Mouse (Mus musculus): ENCODE data around the gene Pp2d1. TPM values are rescaled to one million over a fixed set of nuclear protein-coding genes. Genes with fewer than 3 reads are reported as not detected.
"Not testable (repeated sequence)": the region's sequence is repeated elsewhere in the genome, so short reads cannot be mapped to it uniquely, and the experiment has no call there.

The Pp2d1 gene
- total RNA-seq (2021), result not detected
- long read RNA-seq, experiment 1, result 0 reads
- long read RNA-seq, experiment 2, result 0 reads

DNA sequence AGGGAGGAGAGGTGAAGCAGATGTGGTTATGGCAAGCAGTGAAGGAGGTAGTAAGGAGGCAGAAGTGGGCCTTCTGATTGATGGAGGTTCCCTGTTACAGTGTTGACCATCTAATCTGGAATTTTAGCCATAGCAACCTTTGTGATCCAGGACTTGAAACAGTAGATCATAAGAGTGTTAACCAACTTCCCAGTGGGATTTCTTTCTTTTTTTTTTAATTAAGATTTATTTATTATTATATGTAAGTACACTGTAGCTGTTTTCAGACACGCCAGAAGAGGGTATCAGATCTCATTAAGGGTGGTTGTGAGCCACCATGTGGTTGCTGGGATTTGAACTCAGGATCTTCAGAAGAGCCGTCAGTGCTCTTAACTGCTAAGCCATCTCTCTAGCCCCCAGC lies at the start of gene Pp2d1:
Gene Pp2d1 (minus strand): TSS at position 101 of the 400 bp plus-strand sequence.
- H3K27ac ChIP-seq; H3K4me3 ChIP-seq; DNase-seq; intact Hi-C loops (cut with DNase I): not testable (repeated sequence)

DNA sequence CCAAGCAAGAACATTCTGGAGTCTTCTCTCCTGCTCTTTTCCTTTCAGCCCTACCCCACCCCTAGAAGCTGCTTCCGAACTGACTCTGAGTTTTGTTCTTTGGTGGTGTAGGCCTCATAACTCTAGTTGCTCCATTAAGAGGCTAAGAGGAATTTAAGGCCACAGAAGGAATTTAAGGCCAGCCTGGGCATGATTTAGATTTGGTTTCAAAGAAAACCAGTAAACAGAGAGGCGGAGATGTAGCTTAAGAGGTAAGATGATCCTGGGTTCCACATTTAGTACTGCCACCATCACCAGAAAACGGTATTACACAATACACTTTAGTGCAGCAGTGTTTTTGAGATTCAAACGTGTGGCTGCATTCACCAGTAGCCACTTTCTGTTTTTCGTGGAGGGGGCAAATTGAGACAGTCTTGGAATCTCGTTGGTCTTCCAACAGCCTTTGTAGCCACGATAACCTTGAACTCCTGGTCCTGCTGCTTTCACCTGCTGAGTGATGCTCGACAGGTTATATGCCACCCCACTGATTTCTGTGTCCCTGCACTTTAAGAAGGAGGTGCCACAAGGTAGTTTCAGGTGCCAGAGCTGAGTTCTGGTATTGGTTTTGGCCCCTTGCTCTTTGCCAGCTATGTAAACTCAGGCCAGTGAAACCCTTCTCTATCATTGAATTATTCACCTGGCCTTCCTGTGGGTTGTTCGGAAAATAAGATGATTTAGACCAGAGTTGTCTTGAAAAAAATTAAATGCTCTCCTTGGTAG lies 49.0 kb upstream of the Pp2d1 start:
- Histone ChIP-seq H3K27ac (peak overlapping the region; percentile 82), H3K4me3 (no peak overlapping the region; the same call in 1 of the 2 replicates)
- no peak for DNase-seq
- intact Hi-C loops (cut with DNase I), result no loop called here
- no peak for TF ChIP-seq CTCF (IDR thresholded peaks at IDR 0.05)

DNA sequence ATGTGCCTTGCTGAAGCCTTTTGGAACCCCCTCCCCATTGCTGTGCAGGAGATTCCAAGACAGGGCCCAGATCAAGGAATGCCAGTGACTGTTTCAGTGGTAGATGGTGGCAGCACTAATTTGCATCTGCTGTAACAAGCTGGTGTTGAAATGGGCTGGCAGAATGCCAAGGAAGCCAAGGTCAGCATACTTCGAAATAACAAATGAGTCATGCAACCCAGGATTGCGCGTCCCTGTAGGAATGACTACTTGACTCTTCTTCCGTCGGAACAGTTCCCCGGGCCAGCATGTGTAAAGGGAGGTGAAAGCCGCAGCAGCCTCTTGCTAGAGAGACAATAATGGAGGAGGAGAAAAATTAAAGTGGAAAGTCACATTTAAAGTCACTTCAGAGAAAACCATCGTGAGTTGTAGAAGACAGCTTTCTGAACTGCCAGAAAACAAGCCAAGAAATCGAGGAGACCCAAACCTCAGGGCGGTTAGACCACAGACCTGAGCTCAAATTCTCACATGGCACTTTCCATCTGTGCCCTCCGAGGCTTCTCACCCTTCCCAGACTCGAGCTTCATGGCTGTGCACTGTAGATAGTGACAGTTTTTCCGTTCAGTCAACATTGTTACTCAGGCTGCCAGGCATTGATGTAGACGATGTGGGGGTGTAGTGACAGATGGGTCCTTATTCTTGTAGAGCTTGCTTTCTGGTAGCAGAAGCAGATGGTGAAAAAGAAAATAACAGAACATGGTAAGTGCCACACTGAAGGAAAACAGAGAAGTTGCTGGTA lies 48.0 kb upstream of the Pp2d1 start:
- Histone ChIP-seq H3K4me3 (peak overlapping the region; percentile 54), H3K27ac (peak overlapping the region; percentile 82)
- intact Hi-C loops (cut with DNase I), result no loop called here
- DNase-seq, result peak; percentile 91
- no peak for TF ChIP-seq CTCF (IDR thresholded peaks at IDR 0.05)

DNA sequence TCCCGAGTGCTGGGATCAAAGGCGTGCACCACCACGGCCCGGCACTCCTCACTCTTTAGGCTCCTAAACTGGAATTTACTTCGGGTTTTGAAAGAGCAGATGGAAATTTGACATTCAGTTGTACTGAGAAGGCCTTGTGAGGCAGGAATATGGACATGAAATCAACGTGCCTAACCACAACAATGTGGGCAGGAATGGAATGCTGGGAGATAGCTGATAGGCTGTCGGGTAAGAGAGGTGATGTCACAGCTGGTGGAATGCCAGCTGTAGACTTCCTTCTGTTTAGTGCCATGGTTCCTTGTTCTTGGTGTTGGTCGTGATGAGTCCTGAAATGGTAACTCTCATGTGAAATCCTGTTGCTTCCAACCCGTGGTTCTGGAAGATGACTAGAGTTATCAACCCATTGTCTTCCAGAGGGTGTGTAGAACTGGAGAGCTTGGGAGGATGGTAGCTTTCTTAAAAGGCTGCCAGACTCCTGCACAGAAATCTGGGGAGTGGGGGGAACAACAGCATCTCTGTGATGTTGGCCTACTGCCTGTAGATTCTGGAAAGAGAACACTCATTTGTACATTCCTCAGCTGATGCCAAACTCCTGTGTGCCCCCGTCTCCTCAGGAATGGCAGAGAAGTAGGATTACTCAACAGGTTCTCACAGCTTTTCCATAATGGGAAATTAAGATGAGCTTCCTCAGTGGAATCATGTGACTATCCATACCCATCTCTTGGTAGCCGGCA lies 44.8 kb upstream of the Pp2d1 start:
- DNase-seq, result no peak
- Histone ChIP-seq H3K4me3 (no peak overlapping the region), H3K27ac (peak overlapping the region; percentile 6; the same call in 1 of the 2 replicates)
- TF ChIP-seq CTCF (IDR thresholded peaks at IDR 0.05), result no peak
- intact Hi-C loops (cut with DNase I), result loop anchor here (2.0 kb wide), 1 partner anchor 15 kb away; no protein-coding TSS in a partner anchor

DNA sequence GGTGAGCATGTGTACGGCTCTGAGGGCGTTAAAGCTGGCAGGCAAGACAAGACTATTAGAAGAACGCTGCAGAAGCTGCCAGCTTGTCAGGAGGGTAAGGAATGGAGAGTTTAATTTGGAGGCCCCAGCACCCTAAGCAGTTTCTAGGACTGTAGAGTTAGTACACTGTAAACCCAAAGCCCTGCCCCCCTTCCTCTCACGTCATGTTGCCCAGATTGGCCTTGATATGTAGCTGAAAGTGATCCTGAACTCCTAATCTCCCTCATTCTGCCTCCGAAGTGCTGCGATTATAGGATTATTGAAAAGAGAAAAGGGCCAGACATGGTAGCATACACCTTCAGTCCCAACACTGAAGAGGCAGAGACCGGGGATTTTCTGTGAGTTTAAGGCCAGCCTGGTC lies 43.6 kb upstream of the Pp2d1 start:
- peak overlapping the region; percentile 70 for H3K27ac ChIP-seq
- no peak for DNase-seq
- intact Hi-C loops (cut with DNase I), result loop anchor here (2.0 kb wide), 1 partner anchor 14 kb away; no protein-coding TSS in a partner anchor
- TF ChIP-seq CTCF (IDR thresholded peaks at IDR 0.05), result no peak
- no peak overlapping the region for H3K4me3 ChIP-seq

DNA sequence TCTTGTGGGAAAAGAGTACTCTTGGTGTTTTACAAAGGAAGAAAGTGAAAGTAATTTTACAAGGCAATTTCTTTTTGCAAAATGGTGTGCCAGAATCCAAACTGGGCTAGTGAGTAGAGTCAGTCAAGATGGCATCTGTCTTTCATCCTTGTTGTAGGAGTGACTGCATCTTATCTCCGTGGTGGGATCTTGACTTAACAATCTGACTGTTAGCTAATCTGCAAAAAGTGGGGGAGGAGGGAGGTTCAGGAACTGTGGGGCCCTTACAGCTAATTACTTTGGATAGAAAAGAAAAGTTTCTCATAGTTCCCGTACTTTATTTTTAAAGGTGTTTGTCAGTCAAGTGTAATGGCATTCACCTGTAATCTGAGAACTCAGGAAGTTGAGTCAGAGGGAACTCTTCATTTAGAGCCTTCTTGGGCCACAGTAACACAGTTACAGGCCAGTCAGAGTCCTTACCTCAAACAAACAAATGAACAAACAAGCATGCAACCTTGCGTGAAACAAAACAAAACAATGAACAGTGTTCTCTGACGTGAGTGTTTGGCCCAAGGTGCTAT lies 42.9 kb upstream of the Pp2d1 start:
- peak overlapping the region; percentile 70 for H3K27ac ChIP-seq
- intact Hi-C loops (cut with DNase I), result loop anchor here (2.0 kb wide), 1 partner anchor 13 kb away; no protein-coding TSS in a partner anchor

DNA sequence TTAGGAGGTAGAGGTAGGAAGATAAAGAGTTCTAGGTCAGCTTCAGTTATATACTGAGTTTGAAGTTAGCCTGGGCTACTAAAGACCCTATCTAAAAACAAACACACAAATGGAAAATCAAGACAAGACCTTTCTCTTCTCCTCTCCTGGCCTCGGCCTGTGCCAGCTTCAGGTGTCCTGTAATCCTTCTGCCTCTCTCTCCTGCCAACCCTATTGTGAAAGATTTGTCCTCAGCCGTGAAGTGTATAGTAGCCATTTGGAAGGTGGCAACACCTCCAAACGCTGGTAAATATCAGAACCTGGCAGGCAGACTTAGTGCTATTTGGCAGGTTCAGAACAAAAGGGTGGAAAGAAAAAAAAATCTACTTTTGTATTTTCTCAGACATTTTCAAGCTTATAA lies 41.0 kb upstream of the Pp2d1 start:
- no peak for DNase-seq
- intact Hi-C loops (cut with DNase I), result no loop called here
- Histone ChIP-seq H3K4me3 (no peak overlapping the region), H3K27ac (peak overlapping the region; percentile 75)
- TF ChIP-seq CTCF (IDR thresholded peaks at IDR 0.05), result no peak

More for the DNA sequence above, 42.9 kb upstream of the Pp2d1 start:
- no peak for TF ChIP-seq CTCF (IDR thresholded peaks at IDR 0.05)
- H3K4me3 ChIP-seq, result no peak overlapping the region
- DNase-seq, result no peak

DNA sequence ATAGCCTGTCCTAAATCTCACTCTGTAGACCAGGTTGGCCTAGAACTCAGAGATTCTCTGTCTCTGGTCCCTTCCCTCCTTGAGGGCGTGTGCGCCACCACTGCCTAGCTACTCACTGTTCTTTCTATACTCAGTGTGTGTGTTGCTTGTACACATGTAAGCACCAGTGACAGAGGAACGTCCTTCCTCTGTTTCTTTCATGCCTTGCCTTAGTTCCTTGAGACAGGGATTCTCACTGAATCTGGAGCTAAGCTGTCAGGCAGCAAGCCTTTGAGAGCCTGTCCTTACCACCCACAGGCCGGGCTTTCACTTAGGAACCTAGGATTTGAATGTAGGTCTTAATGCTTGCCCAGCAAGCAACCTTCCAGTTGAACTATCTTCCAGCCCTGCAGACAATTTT lies 40.4 kb upstream of the Pp2d1 start:
- Histone ChIP-seq H3K4me3 (no peak overlapping the region), H3K27ac (peak overlapping the region; percentile 75)
- DNase-seq, result no peak
- intact Hi-C loops (cut with DNase I), result no loop called here
- no peak for TF ChIP-seq CTCF (IDR thresholded peaks at IDR 0.05)

DNA sequence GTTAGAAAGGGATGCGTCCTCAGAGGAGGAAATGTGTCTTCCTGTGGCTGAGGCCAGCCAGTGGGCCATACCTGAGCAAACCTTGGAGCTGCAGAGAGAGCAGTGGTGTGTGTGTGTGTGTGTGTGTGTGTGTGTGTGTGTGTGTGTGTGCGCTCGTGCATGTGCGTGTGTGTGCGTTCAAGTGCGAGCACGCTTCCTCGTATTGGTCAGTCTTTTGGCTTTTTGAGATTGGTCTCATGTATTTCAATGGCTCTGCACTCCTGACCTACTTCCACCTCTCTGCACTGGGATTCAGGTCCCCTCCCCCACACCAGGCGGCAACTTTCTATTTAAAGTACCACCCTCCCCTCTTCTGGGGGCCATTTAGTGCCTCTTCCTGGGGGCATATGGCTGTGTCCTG lies 39.5 kb upstream of the Pp2d1 start:
- peak; percentile 55 for DNase-seq
- intact Hi-C loops (cut with DNase I), result no loop called here
- H3K27ac ChIP-seq, result peak overlapping the region; percentile 75
- no peak for TF ChIP-seq CTCF (IDR thresholded peaks at IDR 0.05)
- peak overlapping the region; percentile 4; the same call in 1 of the 2 replicates for H3K4me3 ChIP-seq

DNA sequence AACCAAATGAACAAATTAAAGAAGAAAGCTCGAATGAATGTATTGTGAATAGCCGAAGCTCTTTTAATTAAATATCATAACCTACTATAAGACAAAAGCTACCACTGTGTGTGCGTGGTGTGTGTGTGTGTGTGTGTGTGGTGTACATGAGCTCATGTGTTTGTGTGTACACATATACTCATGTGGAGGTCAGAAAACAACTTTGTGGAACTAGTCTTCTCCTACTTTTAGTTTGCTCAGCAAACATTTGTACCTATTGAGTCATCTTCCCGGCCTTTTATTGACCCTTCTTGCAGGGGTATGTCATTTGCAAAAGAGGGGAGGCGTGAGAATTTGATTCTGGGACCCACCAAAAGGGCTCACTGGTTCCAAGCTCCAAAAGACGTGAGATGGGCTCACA lies 39.0 kb upstream of the Pp2d1 start:
- no peak for TF ChIP-seq CTCF (IDR thresholded peaks at IDR 0.05)
- peak overlapping the region; percentile 2; the same call in 1 of the 2 replicates for H3K4me3 ChIP-seq
- intact Hi-C loops (cut with DNase I), result no loop called here
- H3K27ac ChIP-seq, result peak overlapping the region; percentile 75
- DNase-seq, result no peak

DNA sequence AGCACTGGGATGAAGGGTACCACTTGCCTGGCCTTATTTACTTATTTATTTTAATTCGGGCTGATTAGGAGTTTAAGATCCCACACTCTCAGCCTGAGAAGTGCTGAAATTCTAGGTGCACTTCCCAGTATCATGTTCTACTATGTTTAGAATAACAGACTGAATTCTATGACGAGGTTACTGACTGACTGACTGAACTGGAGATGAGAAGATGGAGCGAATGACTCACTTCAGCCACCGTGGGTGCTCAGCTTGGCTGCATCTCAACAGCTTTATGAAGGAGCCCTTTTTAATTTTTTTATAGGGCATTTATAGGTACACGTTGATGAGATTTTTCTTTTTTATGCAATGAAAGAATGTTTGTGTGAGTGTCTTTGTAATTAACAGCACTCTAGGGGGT lies 38.5 kb upstream of the Pp2d1 start:
- intact Hi-C loops (cut with DNase I), result no loop called here
- DNase-seq, result no peak
- Histone ChIP-seq H3K27ac (peak overlapping the region; percentile 75), H3K4me3 (no peak overlapping the region)
- no peak for TF ChIP-seq CTCF (IDR thresholded peaks at IDR 0.05)

DNA sequence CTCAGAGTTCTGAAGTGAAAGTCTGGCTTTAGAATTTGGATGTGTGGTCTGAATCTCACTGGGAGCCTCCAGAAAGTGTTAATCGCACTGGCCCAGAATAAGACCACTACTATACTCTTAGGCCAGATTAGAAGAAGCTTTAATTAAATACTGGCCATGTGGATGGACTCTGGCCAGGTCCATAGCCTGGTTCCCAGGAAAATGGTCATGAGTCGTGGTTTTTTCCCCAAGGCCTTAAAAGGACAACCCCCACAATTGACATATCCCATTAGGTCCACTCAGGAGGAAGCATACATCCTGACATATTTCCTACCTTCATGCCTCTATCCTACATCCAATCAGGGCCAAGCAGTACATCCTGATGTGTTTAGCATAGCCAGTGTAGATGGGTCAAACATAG lies 37.9 kb upstream of the Pp2d1 start:
- intact Hi-C loops (cut with DNase I), result no loop called here
- no peak for TF ChIP-seq CTCF (IDR thresholded peaks at IDR 0.05)
- no peak overlapping the region for H3K4me3 ChIP-seq
- peak overlapping the region; percentile 75 for H3K27ac ChIP-seq
- no peak for DNase-seq

All from gastrocnemius, adult 2 months (tissue).